Mouse (Mus musculus): ENCODE data around the gene Vpreb1.

DNA sequence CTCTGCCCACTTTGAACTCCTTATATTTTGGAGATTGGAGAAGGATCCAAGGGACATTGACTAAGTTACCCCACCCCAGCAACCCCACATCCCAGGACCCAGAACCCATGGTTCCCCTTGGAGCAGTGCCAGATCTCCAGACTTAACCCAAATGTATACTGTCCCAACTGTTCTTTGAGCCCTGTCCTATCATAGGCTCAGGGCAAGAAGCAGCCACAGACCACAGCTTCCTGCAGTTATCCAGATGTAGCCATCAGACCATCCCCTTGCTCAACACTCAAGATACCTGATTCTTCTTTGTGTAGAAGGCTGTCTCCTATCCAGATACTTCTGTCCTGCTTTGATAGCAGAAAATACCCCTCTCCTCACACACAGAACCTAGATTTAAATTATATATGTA lies 5.4 kb downstream of the Vpreb1 start:
- TF ChIP-seq POLR2A (IDR thresholded peaks at IDR 0.05; ENCODE audit: low read depth, low read length) = no peak
- TF ChIP-seq CTCF (IDR thresholded peaks at IDR 0.05; ENCODE audit: extremely low read depth, insufficient read depth, insufficient read length, insufficient replicate concordance) = no peak
